Mouse (Mus musculus): ENCODE data around the gene Egln3.

The Egln3 gene

DNA sequence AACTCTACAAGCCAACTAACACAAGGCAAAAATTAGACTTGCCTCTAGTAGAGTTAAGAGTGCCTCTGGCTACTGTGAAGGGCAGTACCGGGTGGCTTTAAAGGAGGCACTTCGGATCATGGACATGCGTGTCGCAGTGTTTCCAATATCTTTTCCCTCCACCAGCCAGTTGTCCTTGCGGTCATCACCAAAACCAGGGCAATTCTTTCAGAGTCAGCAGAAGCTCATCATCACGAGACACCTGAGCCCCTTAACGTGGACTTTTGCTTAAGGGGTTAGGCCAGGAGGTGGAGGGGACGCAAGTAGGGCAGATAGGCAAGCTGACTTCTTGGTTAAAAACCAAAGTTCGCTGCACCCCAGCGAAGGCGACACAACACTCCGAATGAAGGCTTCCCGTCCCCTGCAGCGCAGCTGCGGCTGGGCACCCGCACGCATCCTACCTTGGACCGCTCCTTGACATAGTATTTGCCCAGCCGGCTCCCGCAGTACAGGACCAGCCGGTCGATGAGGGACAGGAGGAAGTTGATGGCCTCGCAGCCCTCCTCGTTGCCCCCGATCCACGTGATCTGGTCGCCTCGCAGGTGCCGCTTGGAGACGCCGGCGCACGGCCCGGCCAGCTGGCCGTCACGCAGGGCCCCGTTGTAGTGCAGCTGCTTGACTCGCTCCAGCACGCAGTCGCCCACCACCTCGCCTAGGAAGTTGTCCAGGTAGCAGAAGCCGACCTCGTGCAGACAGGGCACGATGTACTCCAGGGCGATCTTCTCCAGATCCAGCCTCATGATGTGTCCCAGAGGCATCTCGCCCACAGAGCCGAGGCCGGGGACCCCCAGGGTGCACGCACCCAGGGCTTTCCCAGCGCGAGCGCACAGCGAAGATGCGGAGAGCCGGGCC, 650 bp downstream of the Egln3 start:
- DNase-seq (ENCODE audit: low read depth, low spot score): no peak

GRCm38 (mm10) chr12:54202276-54202675, 1.4 kb downstream of the Egln3 start:
- no peak for DNase-seq (ENCODE audit: low read depth, low spot score)

- no peak for DNase-seq (ENCODE audit: low read depth, low spot score)
These were observed 2.8 kb downstream of the Egln3 start for GRCm38 (mm10) chr12:54200856-54201255.

DNA sequence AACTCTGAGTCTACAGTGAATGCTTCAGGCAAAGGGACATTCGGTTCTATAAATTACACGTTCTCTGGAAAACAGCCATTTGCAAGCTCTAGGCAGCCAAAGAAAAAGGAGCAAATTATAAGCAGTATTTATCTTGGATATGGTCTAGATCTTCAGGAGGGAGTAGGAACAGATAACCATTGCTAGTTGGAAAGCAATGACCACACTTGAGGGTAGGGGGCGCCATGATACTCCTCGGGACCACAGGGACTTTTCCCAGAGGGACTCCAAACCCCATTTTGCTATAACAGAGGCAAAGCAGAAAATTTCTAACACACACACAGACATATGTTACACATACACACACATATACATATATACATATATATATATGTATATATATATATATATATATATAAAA, 3.5 kb downstream of the Egln3 start:
- no peak for DNase-seq (ENCODE audit: low read depth, low spot score)

DNA sequence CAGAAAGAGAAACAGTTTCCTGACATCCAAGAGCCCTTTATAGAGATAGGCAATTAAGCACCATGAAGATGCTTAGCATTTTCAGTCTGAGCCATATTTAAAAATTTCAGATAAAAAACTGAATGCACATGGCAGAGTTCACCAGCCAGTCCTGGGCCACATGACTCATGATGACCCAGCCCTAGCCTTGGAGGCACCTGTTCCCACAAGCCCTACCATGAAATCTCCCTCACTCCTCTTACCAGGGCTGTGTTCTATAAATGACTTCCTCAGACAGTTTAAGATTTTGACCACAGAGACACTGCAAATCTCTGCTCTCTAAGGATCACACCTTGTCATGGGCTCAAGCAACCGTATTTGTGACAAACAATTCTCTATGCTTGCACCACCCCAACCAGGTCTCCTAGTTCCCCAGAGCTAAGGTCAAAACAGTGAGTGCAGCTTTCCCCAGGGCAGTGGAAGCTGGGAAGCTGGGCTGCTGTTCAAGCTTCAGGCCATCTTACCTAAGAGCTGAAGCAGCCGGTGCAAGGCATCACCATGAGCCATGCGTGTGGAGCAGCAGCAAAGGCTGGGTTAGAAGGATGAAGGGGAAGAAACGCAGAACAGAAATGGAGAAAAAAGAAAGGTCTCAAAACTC, 5.3 kb downstream of the Egln3 start:
- no peak for DNase-seq (ENCODE audit: low read depth, low spot score)

DNA sequence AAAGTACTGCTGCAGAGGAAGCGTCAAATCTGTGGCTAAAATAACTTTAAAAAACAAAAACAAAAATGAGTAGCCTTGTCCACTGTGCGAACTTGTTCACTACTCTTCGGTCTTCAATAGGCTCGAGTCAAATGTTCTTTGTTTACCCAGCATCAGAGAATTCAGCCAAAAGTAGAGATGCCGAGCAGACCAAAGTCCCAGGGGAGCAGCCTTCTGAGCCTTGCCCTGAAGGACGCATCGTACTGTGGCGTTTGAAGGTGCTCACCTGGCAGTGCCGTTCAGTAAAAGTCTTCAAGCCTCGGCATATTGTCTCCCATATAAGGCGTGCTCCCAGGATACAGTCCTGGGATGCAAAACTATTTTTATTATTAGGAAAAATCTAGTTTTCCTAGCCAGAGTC, 5.8 kb downstream of the Egln3 start:
- DNase-seq (ENCODE audit: low read depth, low spot score): no peak

- no peak for DNase-seq (ENCODE audit: low read depth, low spot score)
These were observed 6.3 kb downstream of the Egln3 start for GRCm38 (mm10) chr12:54197301-54197782.

GRCm38 (mm10) chr12:54196881-54197280, 6.8 kb downstream of the Egln3 start:
- DNase-seq (ENCODE audit: low read depth, low spot score): no peak

GRCm38 (mm10) chr12:54194159-54194558, 9.5 kb downstream of the Egln3 start:
- DNase-seq (ENCODE audit: low read depth, low spot score): no peak

GRCm38 (mm10) chr12:54192305-54192661, 11.4 kb downstream of the Egln3 start:
- DNase-seq (ENCODE audit: low read depth, low spot score): no peak

DNA sequence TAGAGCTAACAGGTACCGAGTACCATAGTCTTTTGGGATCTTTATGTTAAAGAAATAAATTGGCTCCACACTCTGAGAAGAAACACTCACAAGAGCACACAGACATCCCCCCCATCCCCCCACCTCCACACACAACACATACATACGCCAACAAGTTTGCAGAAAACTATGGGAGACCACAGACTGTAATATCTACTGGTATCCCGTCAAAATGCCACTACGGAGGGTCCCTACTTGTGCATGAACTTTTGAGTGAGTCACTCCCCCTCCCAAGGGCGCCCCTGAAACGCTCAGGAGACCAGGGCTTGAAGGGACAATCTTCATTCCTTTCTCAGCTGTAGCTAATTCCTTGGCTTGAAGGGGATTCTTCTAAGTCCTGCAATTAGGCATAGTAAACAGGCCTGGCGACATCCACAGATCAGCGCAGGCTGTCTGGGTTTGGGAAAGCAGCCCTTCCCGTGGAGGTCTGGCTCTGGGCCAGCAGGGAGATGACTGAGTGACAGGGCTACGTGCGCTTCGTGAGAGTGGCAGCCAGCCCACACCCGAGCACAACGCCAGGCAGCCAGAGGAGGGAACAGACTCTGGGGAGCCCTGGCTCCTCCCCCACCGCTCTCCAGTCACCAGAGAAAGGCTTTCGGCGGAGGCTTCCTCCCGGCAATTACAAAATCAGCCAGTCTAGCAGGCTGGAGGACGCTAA, 11.9 kb downstream of the Egln3 start:
- DNase-seq (ENCODE audit: low read depth, low spot score): peak; percentile 41

GRCm38 (mm10) chr12:54191181-54191580, 12.5 kb downstream of the Egln3 start:
- DNase-seq (ENCODE audit: low read depth, low spot score): no peak

DNA sequence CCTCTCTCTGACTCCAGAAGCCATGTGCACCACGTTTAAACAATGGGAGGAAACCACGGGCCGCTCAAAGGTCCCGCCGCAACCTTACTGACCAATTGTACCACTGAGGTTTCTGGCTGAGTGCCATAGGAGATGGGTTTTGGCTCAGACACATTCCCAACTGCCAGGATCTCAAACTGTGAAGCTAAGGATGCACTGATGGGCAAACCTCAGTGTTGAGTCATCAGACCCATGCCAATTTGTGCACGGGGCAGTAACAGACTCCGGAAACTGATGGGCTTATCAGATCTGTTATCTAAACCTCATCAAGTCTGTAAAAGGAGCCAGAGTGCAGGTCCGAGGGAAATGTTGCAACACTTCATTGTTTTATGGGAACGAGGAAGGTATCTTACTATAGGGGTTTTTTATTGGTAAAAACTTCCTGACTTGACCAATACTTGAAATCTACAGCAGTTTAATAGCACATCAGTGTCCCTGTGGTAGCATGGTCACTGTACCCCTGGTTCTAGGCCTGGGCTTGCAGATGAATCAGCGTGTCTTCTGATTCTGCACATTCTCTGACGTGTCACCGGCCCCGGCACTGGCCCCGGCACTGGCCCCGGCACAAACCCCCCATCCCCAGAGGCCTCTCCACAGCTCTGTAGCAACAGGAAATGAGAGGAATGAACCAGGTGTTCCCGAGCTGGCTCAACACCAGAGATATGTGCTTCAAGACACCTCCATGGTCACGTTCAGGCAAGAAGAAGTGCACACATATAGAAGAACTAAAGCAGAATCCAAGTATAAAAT, 15.7 kb downstream of the Egln3 start:
- DNase-seq (ENCODE audit: low read depth, low spot score): no peak

GRCm38 (mm10) chr12:54186926-54187623, 16.6 kb downstream of the Egln3 start:
- no peak for DNase-seq (ENCODE audit: low read depth, low spot score)

DNA sequence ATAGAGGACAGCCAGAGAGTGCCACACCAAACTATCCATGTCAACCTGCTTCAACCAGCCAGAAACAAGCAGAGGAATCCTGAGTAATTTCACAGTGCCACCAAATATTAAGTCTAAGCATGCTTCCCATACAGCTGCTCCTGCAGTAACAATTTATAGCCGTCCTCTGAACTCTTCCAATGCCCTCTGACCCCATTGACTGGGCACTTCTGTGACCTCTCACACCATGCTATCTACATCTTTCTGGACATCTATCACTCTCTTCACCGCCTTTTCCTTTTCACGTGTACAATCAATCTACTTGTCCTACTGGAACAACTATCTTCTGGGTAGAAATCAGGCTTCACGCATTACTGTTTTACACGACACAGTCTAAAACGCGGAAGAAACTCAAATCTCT, 19.4 kb downstream of the Egln3 start:
- DNase-seq (ENCODE audit: low read depth, low spot score): no peak

GRCm38 (mm10) chr12:54178323-54178722, 25.3 kb downstream of the Egln3 start:
- no peak for DNase-seq (ENCODE audit: low read depth, low spot score)

DNA sequence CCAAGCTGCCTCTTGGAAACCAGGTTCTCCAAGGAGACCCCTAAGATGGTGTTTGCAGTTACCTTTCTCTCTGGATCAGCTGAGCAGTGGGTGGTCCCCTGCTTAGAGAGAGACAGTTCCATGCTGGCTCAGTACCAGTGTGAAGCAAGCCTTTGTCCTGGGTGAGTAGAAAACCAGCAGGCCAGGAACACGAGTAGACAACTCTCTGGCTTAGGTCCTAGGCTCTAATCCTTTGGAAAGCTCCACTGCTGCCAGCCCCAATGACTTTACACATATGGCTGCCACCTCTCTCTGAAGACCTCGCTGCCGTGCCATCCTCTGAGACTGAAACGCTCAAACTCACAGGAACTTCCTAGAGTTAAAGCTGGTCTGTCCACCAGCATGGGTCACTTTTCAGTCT, 34.9 kb downstream of the Egln3 start:
- DNase-seq (ENCODE audit: low read depth, low spot score): no peak

DNA sequence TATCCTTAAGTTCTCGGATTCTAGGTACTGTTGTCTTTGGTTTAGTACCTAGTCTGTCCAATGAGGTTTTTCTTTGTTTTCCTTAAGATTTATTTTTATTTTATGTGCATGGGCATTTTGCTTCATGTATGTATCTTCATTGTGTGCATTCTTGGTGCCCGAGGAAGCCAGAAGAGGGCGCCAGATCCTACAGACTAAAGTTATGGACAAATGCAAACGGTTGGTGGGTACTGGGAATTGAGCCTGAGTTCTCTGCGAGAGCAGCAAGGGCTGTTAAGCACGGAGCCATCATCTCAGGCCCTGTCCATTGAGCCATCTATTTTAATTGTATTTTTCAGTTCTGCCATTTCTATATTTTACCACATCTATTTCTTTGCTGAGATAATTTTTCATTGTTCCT, 35.9 kb downstream of the Egln3 start:
- DNase-seq (ENCODE audit: low read depth, low spot score): no peak

- DNase-seq (ENCODE audit: low read depth, low spot score): no peak
These were observed 39.0 kb downstream of the Egln3 start for GRCm38 (mm10) chr12:54164724-54165050.

- no peak for DNase-seq (ENCODE audit: low read depth, low spot score)
These were observed 39.5 kb downstream of the Egln3 start for GRCm38 (mm10) chr12:54164040-54164723.

DNA sequence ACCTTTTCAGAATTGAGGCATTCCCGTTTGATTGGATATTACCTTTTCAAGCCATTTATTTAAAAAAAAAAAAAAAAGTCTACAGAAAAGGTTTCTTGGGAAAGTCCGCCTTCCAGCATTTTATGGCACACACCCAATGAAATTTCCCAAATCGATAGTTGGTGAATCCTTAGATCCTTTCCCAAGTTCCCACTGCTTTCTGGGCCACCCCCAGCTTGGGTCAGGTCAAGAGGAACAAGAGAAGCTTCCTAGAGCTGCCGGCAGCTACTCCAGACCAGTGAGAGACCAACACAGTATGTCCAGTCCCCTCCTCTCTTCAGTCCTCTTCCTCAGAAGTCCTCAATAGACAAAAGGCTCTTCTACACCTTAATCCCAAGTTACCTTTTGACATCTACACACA, 40.5 kb downstream of the Egln3 start:
- DNase-seq (ENCODE audit: low read depth, low spot score): no peak

Measured in retina, adult 2 months (tissue).